Mouse (Mus musculus) heart, embryonic 11.5 days (tissue): ENCODE measurements around the gene Slc22a5. TPM values are rescaled to one million over a fixed set of nuclear protein-coding genes. Genes with fewer than 3 reads are reported as not detected.
"Not testable (repeated sequence)": the region's sequence is repeated elsewhere in the genome, so short reads cannot be mapped to it uniquely, and the experiment has no call there.

ENCODE experiments used
- ATAC-seq: fragments of 200-750 bp; cut with Nextera tagmentation; replicated peaks from 2 replicates; pipeline ENCODE4 v1.8.0; 2017; ENCODE audit warnings: moderate library complexity; ENCODE audit not compliant: insufficient number of reproducible peaks, low FRiP score, low TSS enrichment
- H3K27ac ChIP-seq: fragments of 300-500 bp; sonication (generic); 2 replicates; pipeline ENCODE4 v1.5.1; 2014; ENCODE audit warnings: mild to moderate bottlenecking, low read depth, low read length
- H3K27me3 ChIP-seq: fragments of 300-500 bp; sonication (generic); 2 replicates; pipeline ENCODE4 v1.6.1; 2014; ENCODE audit warnings: mild to moderate bottlenecking, low read length, mixed read lengths; ENCODE audit not compliant: control insufficient read depth, insufficient read depth
- H3K36me3 ChIP-seq: fragments of 300-500 bp; sonication (generic); 2 replicates; pipeline ENCODE4 v1.6.1; 2014; ENCODE audit warnings: mild to moderate bottlenecking, low read length, moderate library complexity, mixed read lengths; ENCODE audit not compliant: control insufficient read depth, insufficient read depth
- H3K4me1 ChIP-seq: fragments of 300-500 bp; sonication (generic); 2 replicates; pipeline ENCODE4 v1.6.1; 2014; ENCODE audit warnings: low read length; ENCODE audit not compliant: control insufficient read depth, insufficient read depth
- H3K4me2 ChIP-seq: fragments of 300-500 bp; sonication (generic); 2 replicates; pipeline ENCODE4 v1.6.1; 2014; ENCODE audit warnings: mild to moderate bottlenecking, moderate library complexity
- H3K4me3 ChIP-seq: fragments of 300-500 bp; sonication (generic); 2 replicates; pipeline ENCODE4 v1.5.1; 2014; ENCODE audit warnings: low read depth, low read length
- H3K9ac ChIP-seq: fragments of 300-500 bp; sonication (generic); 2 replicates; pipeline ENCODE4 v1.6.1; 2014; ENCODE audit warnings: mild to moderate bottlenecking, low read depth, low read length, moderate library complexity
- H3K9me3 ChIP-seq: fragments of 300-500 bp; sonication (generic); replicated peaks from 2 replicates; pipeline ENCODE4 v1.6.1; 2016; ENCODE audit warnings: low read length; ENCODE audit not compliant: control insufficient read depth
- WGBS: fragments of 180-500 bp; shearing (Covaris S2); extraction: QIAGEN DNeasy Blood & Tissue Kit; methylation state at CpG from one replicate; pipeline ENCODE4 v1.1.7; 2014; ENCODE audit not compliant: insufficient replicate concordance; 5-methylcytosine and 5-hydroxymethylcytosine counted together
- polyA plus RNA-seq: library from polyadenylated mRNA; unstranded; fragments of >200 nt; fragmentation: Nextera tagmentation; extraction: Ambion mirVana; gene quantifications from 2 replicates; pipeline ENCODE4 v1.2.1, GENCODE M21; 2014

The Slc22a5 gene
- polyA plus RNA-seq, 1 experiment from 2014 or later, result 8.1 TPM

GRCm38 (mm10) chr11:53892716-53893416 lies 1.4 kb upstream of the Slc22a5 start:
- Histone ChIP-seq H3K27me3 (no peaks in the 10 kb centered on the region), H3K4me1 (peaks cover 13% of the 10 kb centered on the region; the same call in 1 of the 2 replicates), H3K9ac (no peak overlapping the region), H3K4me3 (no peak overlapping the region), H3K36me3 (no peaks in the 10 kb centered on the region), H3K27ac (no peak overlapping the region), H3K4me2 (no peak overlapping the region), H3K9me3 (no peaks in the 10 kb centered on the region)
- 43% methylated on average over 9 of the region's 9 CpGs for WGBS
- no peak for ATAC-seq

GRCm38 (mm10) chr11:53890906-53891504 lies 455 bp downstream of the Slc22a5 start:
- Histone ChIP-seq H3K36me3 (no peaks in the 10 kb centered on the region), H3K27ac (peak overlapping the region; percentile 18; the same call in 1 of the 2 replicates), H3K4me2 (peak overlapping the region; percentile 89), H3K4me3 (peak overlapping the region; percentile 65), H3K4me1 (peaks cover 13% of the 10 kb centered on the region; the same call in 1 of the 2 replicates), H3K9ac (peak overlapping the region; percentile 65), H3K9me3 (no peaks in the 10 kb centered on the region), H3K27me3 (no peaks in the 10 kb centered on the region)
- ATAC-seq, result peak; percentile 15; the same call in 1 of the 2 replicates
- 3% methylated on average over 33 of the region's 33 CpGs for WGBS

- no peak overlapping the region for H3K4me3 ChIP-seq
- H3K36me3 ChIP-seq, result no peaks in the 10 kb centered on the region
- H3K9ac ChIP-seq, result no peak overlapping the region
- ATAC-seq, result no peak
- no peaks in the 10 kb centered on the region for H3K27me3 ChIP-seq
- H3K4me1 ChIP-seq, result peaks cover 13% of the 10 kb centered on the region; the same call in 1 of the 2 replicates
- WGBS, result 80% methylated on average over 2 of the region's 2 CpGs
- H3K4me2 ChIP-seq, result peak overlapping the region; percentile 89
- no peak overlapping the region for H3K27ac ChIP-seq
- no peaks in the 10 kb centered on the region for H3K9me3 ChIP-seq
Measured at GRCm38 (mm10) chr11:53890225-53890624, 1.2 kb downstream of the Slc22a5 start.

- WGBS, result 41% methylated on average over 4 of the region's 4 CpGs
- Histone ChIP-seq H3K27me3 (no peaks in the 10 kb centered on the region), H3K4me1 (peaks cover 13% of the 10 kb centered on the region; the same call in 1 of the 2 replicates), H3K27ac (peak overlapping the region; percentile 57; the same call in 1 of the 2 replicates), H3K9ac (no peak overlapping the region), H3K4me3 (no peak overlapping the region), H3K4me2 (peak overlapping the region; percentile 5), H3K36me3 (no peaks in the 10 kb centered on the region), H3K9me3 (no peaks in the 10 kb centered on the region)
- ATAC-seq, result no peak
Measured at GRCm38 (mm10) chr11:53889091-53889645, 2.3 kb downstream of the Slc22a5 start.

GRCm38 (mm10) chr11:53888242-53888641 lies 3.2 kb downstream of the Slc22a5 start:
- Histone ChIP-seq H3K4me3 (no peak overlapping the region), H3K9me3 (no peaks in the 10 kb centered on the region), H3K36me3 (no peaks in the 10 kb centered on the region), H3K9ac (no peak overlapping the region), H3K4me2 (no peak overlapping the region), H3K27me3 (no peaks in the 10 kb centered on the region), H3K27ac (no peak overlapping the region), H3K4me1 (peaks cover 13% of the 10 kb centered on the region; the same call in 1 of the 2 replicates)
- WGBS, result 83% methylated on average over 4 of the region's 4 CpGs
- no peak for ATAC-seq

- Histone ChIP-seq H3K4me2 (no peak overlapping the region), H3K9me3 (no peaks in the 10 kb centered on the region), H3K36me3 (no peaks in the 10 kb centered on the region), H3K27me3 (no peaks in the 10 kb centered on the region), H3K9ac (no peak overlapping the region), H3K4me3 (no peak overlapping the region), H3K4me1 (no peaks in the 10 kb centered on the region), H3K27ac (no peak overlapping the region)
- ATAC-seq, result no peak
- 84% methylated on average over 2 of the region's 2 CpGs for WGBS
Measured at GRCm38 (mm10) chr11:53883287-53883686, 8.2 kb downstream of the Slc22a5 start.

GRCm38 (mm10) chr11:53878096-53878495 lies 13.4 kb downstream of the Slc22a5 start:
- H3K27me3 ChIP-seq, H3K36me3 ChIP-seq, H3K9ac ChIP-seq, H3K4me3 ChIP-seq, H3K27ac ChIP-seq, H3K4me1 ChIP-seq, ATAC-seq, H3K9me3 ChIP-seq, H3K4me2 ChIP-seq: not testable (repeated sequence)
- 79% methylated on average over 5 of the region's 5 CpGs for WGBS

- WGBS, result 81% methylated on average over 4 of the region's 4 CpGs
- Histone ChIP-seq H3K4me1 (no peaks in the 10 kb centered on the region), H3K9ac (no peak overlapping the region), H3K36me3 (no peaks in the 10 kb centered on the region), H3K27me3 (no peaks in the 10 kb centered on the region), H3K4me3 (no peak overlapping the region), H3K27ac (no peak overlapping the region), H3K4me2 (no peak overlapping the region), H3K9me3 (no peaks in the 10 kb centered on the region)
- ATAC-seq, result no peak
Measured at GRCm38 (mm10) chr11:53876488-53876887, 15.0 kb downstream of the Slc22a5 start.
